Mouse (Mus musculus) intestine, postnatal 0 days (tissue): ENCODE results near the gene Blvra. TPM values are rescaled to one million over a fixed set of nuclear protein-coding genes. Genes with fewer than 3 reads are reported as not detected.
"Not testable (repeated sequence)": the region's sequence is repeated elsewhere in the genome, so short reads cannot be mapped to it uniquely, and the experiment has no call there.

Experiments used
- ATAC-seq: fragments of 200-750 bp; cut with Nextera tagmentation; 2 replicates; pipeline ENCODE4 v1.8.0; 2017; ENCODE audit warnings: mild to moderate bottlenecking, moderate TSS enrichment, moderate library complexity
- H3K27ac ChIP-seq: fragments of 300-500 bp; sonication (generic); 2 replicates; pipeline ENCODE4 v1.5.1; 2014; ENCODE audit warnings: mild to moderate bottlenecking, low read depth, low read length, moderate library complexity
- H3K27me3 ChIP-seq: fragments of 300-500 bp; sonication (generic); replicated peaks from 2 replicates; pipeline ENCODE4 v1.6.1; 2014; ENCODE audit warnings: low read length, mixed read lengths; ENCODE audit not compliant: control insufficient read depth, insufficient read depth
- H3K36me3 ChIP-seq: fragments of 300-500 bp; sonication (generic); 2 replicates; pipeline ENCODE4 v1.6.1; 2014; ENCODE audit warnings: mild to moderate bottlenecking, moderate library complexity; ENCODE audit not compliant: control insufficient read depth, insufficient read depth
- H3K4me1 ChIP-seq: fragments of 300-500 bp; sonication (generic); replicated peaks from 2 replicates; pipeline ENCODE4 v1.6.1; 2014; ENCODE audit warnings: antibody characterized with exemption, low read length, mixed read lengths; ENCODE audit not compliant: control insufficient read depth, insufficient read depth
- H3K4me2 ChIP-seq: fragments of 300-500 bp; sonication (generic); replicated peaks from 2 replicates; pipeline ENCODE4 v1.6.1; 2014; ENCODE audit warnings: low read depth, mild to moderate bottlenecking, moderate library complexity
- H3K4me3 ChIP-seq: fragments of 300-500 bp; sonication (generic); 2 replicates; pipeline ENCODE4 v1.5.1; 2014; ENCODE audit warnings: low read depth, low read length
- H3K9ac ChIP-seq: fragments of 300-500 bp; sonication (generic); 2 replicates; pipeline ENCODE4 v1.6.1; 2014; ENCODE audit warnings: mild to moderate bottlenecking, low read depth, low read length
- H3K9me3 ChIP-seq: fragments of 300-500 bp; sonication (generic); 2 replicates; pipeline ENCODE4 v1.6.1; 2016; ENCODE audit warnings: mixed run types; ENCODE audit not compliant: control insufficient read depth
- CTCF ChIP-seq: sonication (generic); IDR thresholded peaks from 2 replicates; pipeline ENCODE4 v1.5.1; 2016; ENCODE audit warnings: low read depth, mild to moderate bottlenecking, control low read depth, antibody characterized with exemption, moderate library complexity
- WGBS: fragments of 180-500 bp; shearing (Covaris S2); extraction: QIAGEN DNeasy Blood & Tissue Kit; methylation state at CpG from one replicate; pipeline ENCODE4 v1.1.7; 2014; 5-methylcytosine and 5-hydroxymethylcytosine counted together
- polyA plus RNA-seq: library from polyadenylated mRNA; unstranded; fragments of >200 nt; fragmentation: Nextera tagmentation; extraction: Ambion mirVana; gene quantifications from 2 replicates; pipeline ENCODE4 v1.2.1, GENCODE M21; 2015

Gene Blvra
- polyA plus RNA-seq, 1 experiment from 2014 or later, result 64.3 TPM

- TF ChIP-seq CTCF, result no peak
- ATAC-seq, result no peak
- Histone ChIP-seq H3K9me3 (no peaks in the 10 kb centered on the region), H3K27me3 (no peaks in the 10 kb centered on the region), H3K27ac (no peak overlapping the region), H3K4me2 (no peak overlapping the region), H3K36me3 (peaks cover 21% of the 10 kb centered on the region), H3K4me3 (no peak overlapping the region), H3K4me1 (no peaks in the 10 kb centered on the region), H3K9ac (no peak overlapping the region)
- WGBS, result 83% methylated on average over 5 of the region's 5 CpGs
Measured at GRCm38 (mm10) chr2:127086235-127086634, 15.8 kb downstream of the Blvra start.

DNA sequence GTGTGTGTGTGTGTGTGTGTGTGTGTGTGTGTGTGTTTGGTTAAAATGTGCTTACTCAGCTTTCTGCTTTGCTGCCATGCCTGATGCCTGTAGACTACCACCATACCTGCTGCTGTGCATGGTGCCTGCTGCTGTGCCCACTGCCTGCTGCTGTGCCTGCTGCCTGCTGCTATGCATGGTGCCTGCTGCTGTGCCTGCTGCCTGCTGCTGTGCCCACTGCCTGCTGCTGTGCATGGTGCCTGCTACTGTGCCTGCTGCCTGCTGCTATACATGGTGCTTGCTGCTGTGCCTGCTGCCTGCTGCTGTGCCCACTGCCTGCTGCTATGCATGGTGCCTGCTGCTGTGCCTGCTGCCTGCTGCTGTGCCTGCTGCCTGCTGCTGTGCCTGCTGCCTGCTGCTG, 19.7 kb downstream of the Blvra start:
- H3K4me2 ChIP-seq, ATAC-seq, H3K9ac ChIP-seq, H3K27ac ChIP-seq, H3K4me1 ChIP-seq, H3K27me3 ChIP-seq, H3K4me3 ChIP-seq, H3K9me3 ChIP-seq: not testable (repeated sequence)
- H3K36me3 ChIP-seq, result peaks cover 26% of the 10 kb centered on the region

- Histone ChIP-seq H3K9ac (no peak overlapping the region), H3K4me3 (no peak overlapping the region), H3K36me3 (peaks cover 21% of the 10 kb centered on the region), H3K4me1 (no peaks in the 10 kb centered on the region), H3K27me3 (no peaks in the 10 kb centered on the region), H3K27ac (no peak overlapping the region), H3K4me2 (no peak overlapping the region), H3K9me3 (no peaks in the 10 kb centered on the region)
- 72% methylated on average over 8 of the region's 8 CpGs for WGBS
- TF ChIP-seq CTCF, result no peak
- ATAC-seq, result no peak
Measured at GRCm38 (mm10) chr2:127092000-127092399, 21.5 kb downstream of the Blvra start.

DNA sequence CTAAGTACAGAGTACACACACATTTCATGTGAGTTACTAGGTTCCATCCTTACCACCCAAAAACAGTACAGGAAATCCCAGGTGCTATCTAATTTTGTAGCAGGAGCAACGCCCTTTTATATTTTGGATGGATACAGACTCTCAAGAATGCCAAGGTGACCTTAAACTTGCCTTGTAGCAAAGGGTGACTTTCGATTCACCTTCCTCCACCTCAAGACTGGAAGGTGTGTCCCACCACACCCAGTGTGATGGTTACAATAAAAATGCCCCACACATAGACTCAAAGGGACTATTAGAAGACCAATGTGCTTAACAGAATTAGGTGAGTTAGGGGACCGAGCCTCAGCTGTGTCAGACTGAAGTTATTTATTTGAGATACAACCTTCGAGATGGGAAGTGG, 38.5 kb downstream of the Blvra start:
- H3K4me2 ChIP-seq, result no peak overlapping the region
- no peaks in the 10 kb centered on the region for H3K4me1 ChIP-seq
- no peak for TF ChIP-seq CTCF
- 93% methylated on average over 4 of the region's 4 CpGs for WGBS
- no peak overlapping the region for H3K9ac ChIP-seq
- H3K36me3 ChIP-seq, result peaks cover 70% of the 10 kb centered on the region
- no peak for ATAC-seq
- no peaks in the 10 kb centered on the region for H3K9me3 ChIP-seq
- H3K27me3 ChIP-seq, result no peaks in the 10 kb centered on the region
- no peak overlapping the region for H3K4me3 ChIP-seq
- H3K27ac ChIP-seq, result no peak overlapping the region

GRCm38 (mm10) chr2:127121591-127122235, 51.2 kb downstream of the Blvra start:
- TF ChIP-seq CTCF, result no peak
- no peak overlapping the region for H3K9ac ChIP-seq
- H3K4me2 ChIP-seq, result no peak overlapping the region; the same call in 1 of the 2 replicates
- peaks cover 68% of the 10 kb centered on the region for H3K36me3 ChIP-seq
- H3K27me3 ChIP-seq, result no peaks in the 10 kb centered on the region
- no peaks in the 10 kb centered on the region for H3K4me1 ChIP-seq
- no peak overlapping the region for H3K27ac ChIP-seq
- H3K9me3 ChIP-seq, result no peaks in the 10 kb centered on the region
- 86% methylated on average over 8 of the region's 8 CpGs for WGBS
- ATAC-seq, result no peak
- no peak overlapping the region for H3K4me3 ChIP-seq

DNA sequence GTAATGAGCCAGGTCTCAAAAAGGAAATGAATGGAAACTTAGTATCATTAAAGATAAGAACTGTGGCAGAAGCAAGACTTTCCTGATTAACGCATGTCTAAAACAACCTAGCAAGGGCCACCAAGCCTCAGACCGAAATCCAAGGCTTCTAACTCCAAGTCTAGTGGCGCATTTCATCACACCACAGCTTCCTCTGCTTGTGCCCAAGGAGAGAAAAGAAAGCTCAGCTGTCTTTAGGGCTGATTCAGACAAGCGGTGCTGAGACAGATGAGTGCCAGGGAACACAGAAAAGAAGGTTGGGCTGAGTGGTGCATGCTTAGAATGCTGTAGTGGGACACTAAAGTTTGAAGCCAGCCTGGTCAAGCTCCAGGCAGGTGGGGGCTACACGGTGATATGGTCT, 58.5 kb downstream of the Blvra start:
- Histone ChIP-seq H3K9ac (no peak overlapping the region), H3K4me2 (no peak overlapping the region), H3K4me1 (no peaks in the 10 kb centered on the region), H3K9me3 (no peaks in the 10 kb centered on the region), H3K36me3 (peaks cover 29% of the 10 kb centered on the region), H3K27ac (no peak overlapping the region), H3K27me3 (no peaks in the 10 kb centered on the region), H3K4me3 (no peak overlapping the region)
- no peak for TF ChIP-seq CTCF
- WGBS, result 80% methylated on average over 5 of the region's 5 CpGs
- no peak for ATAC-seq

GRCm38 (mm10) chr2:127131353-127131752, 60.9 kb downstream of the Blvra start:
- Histone ChIP-seq H3K4me2 (no peak overlapping the region), H3K27me3 (no peaks in the 10 kb centered on the region), H3K9ac (no peak overlapping the region), H3K9me3 (no peaks in the 10 kb centered on the region), H3K4me1 (no peaks in the 10 kb centered on the region), H3K4me3 (no peak overlapping the region), H3K27ac (no peak overlapping the region), H3K36me3 (peaks cover 5% of the 10 kb centered on the region; the same call in 1 of the 2 replicates)
- 48% methylated on average over 8 of the region's 8 CpGs for WGBS
- ATAC-seq, result no peak
- no peak for TF ChIP-seq CTCF
